In the genomic region with DNA sequence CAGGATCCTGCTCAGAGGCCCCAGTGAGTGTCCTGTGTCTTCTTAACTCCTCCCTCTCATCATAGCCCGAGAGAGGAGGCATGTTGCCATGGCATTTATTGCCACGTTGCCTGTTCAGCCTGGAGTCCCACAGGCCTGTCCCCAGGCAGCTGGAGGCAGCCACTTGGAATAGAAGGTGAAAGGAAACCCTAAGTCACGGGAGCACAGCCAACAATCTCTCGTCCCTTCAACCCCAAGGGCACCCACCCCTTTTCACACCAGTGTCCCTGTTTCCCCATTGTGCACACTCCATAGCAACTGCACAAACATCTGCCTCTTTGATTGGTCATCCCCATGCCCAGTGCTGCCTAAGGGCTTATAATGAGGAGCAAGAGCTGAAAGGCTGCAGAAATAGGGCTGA, we compare ENCODE assay signal across 9 mouse cellular contexts. TPM values are rescaled to one million over a fixed set of nuclear protein-coding genes. Genes with fewer than 3 reads are reported as not detected.
DNase-seq lines count a peak whose midpoint lies in the region; ATAC-seq lines count a peak whose summit lies in the region.
"Had no signal": no experiment of that assay in that cellular context is flagged by ENCODE, and none has a peak within 500 bp of the region (broad histone marks: within the 10 kb centered on the region; RNA-seq: fewer than 3 reads in every experiment).

No protein-coding gene starts in this region.

- H3K4me1 ChIP-seq in hindbrain, embryonic 13.5 days (replicated peaks) = peaks cover 54% of the 10 kb centered on the region
- peaks cover 12% of the 10 kb centered on the region; the same call in 1 of the 2 replicates for H3K4me1 ChIP-seq in midbrain, embryonic 16.5 days (ENCODE audit: control insufficient read depth, insufficient read depth, low read length)

- H3K27ac ChIP-seq in hindbrain, embryonic 13.5 days = peak overlapping the region; percentile 73
- peak overlapping the region; percentile 55; the same call in 1 of the 2 replicates for H3K27ac ChIP-seq in midbrain, embryonic 16.5 days (ENCODE audit: low read length)

- H3K4me3 ChIP-seq in hindbrain, embryonic 13.5 days = no peak overlapping the region
- no peak overlapping the region for H3K4me3 ChIP-seq in midbrain, embryonic 16.5 days (ENCODE audit: low read depth, low read length)

- peak; percentile 82 for ATAC-seq in hindbrain, embryonic 13.5 days (ENCODE audit: low FRiP score)
- ATAC-seq in midbrain, embryonic 16.5 days = peak; percentile 76
- no peak for ATAC-seq in frontal cortex, adult (ENCODE audit: low TSS enrichment)

- H3K36me3 ChIP-seq in hindbrain, embryonic 13.5 days = peaks cover 13% of the 10 kb centered on the region
- peaks cover 4% of the 10 kb centered on the region for H3K36me3 ChIP-seq in midbrain, embryonic 16.5 days (ENCODE audit: control insufficient read depth, insufficient read depth, low read length)

- 14% methylated on average over 4 of the region's 4 CpGs for WGBS in hindbrain, embryonic 13.5 days
- WGBS in midbrain, embryonic 16.5 days = 2% methylated on average over 4 of the region's 4 CpGs

- H3K9ac ChIP-seq in hindbrain, embryonic 13.5 days = peak overlapping the region; percentile 46; the same call in 1 of the 2 replicates
- no peak overlapping the region for H3K9ac ChIP-seq in midbrain, embryonic 16.5 days (ENCODE audit: low read depth, low read length)

- no peaks in the 10 kb centered on the region for H3K27me3 ChIP-seq in hindbrain, embryonic 13.5 days
- H3K27me3 ChIP-seq in midbrain, embryonic 16.5 days (ENCODE audit: control insufficient read depth, insufficient read depth, low read depth, low read length) = no peaks in the 10 kb centered on the region

- H3K9me3 ChIP-seq in hindbrain, embryonic 13.5 days = no peaks in the 10 kb centered on the region
- no peaks in the 10 kb centered on the region for H3K9me3 ChIP-seq in midbrain, embryonic 16.5 days (replicated peaks; ENCODE audit: control insufficient read depth, low read length, poor library complexity, severe bottlenecking)

- peak; percentile 51 for DNase-seq in gastrocnemius, adult 18-20 months (ENCODE audit: low spot score)
- no peak for DNase-seq in gastrocnemius, adult 8-10 months (ENCODE audit: low spot score in 2 of 2)
- peak; percentile 47 for DNase-seq in embryo, embryonic 11 days
- no peak for DNase-seq in kidney, postnatal 25 days
- DNase-seq in urinary bladder, postnatal 4 days (ENCODE audit: low spot score in 2 of 2) = no peak

- no peak overlapping the region for H3K4me2 ChIP-seq in hindbrain, embryonic 13.5 days
- no peak overlapping the region for H3K4me2 ChIP-seq in midbrain, embryonic 16.5 days (ENCODE audit: low read length)

RNA-seq across cellular contexts. Expression of a gene that starts 28.8 kb away (rescaled TPM):
- 10 to 100 TPM; 30.7 to 33.2 TPM for total RNA-seq in gastrocnemius, adult 18-20 months (2021)
- 10 to 100 TPM; 33.2 to 45.9 (median 39.9) TPM for total RNA-seq in gastrocnemius, adult 8-10 months (2022)
- 14.1 and 16.6 TPM in 2 replicates for polyA plus RNA-seq in hindbrain, embryonic 13.5 days (2015; fragmentation: Nextera tagmentation; extraction: Ambion mirVana)
- 19.0 and 21.6 TPM in 2 replicates for polyA plus RNA-seq in midbrain, embryonic 16.5 days (2015; fragmentation: Nextera tagmentation; extraction: Ambion mirVana)
- total RNA-seq: neutrophil, adult 5-6 weeks had no signal

RNA-seq across cellular contexts. Expression of a gene that starts 31.2 kb away (rescaled TPM):
- total RNA-seq in gastrocnemius, adult 18-20 months (2021) = 1 to 10 TPM in 1 of 2 experiments, under 1 TPM in 1; 0.74 to 1.2 TPM
- total RNA-seq in gastrocnemius, adult 8-10 months (2022) = 1 to 10 TPM in 2 of 4 experiments, under 1 TPM in 2; 0.17 to 1.1 (median 0.82) TPM
- polyA plus RNA-seq in hindbrain, embryonic 13.5 days (2015; fragmentation: Nextera tagmentation; extraction: Ambion mirVana) = 0.54 and 0.90 TPM in 2 replicates
- polyA plus RNA-seq in midbrain, embryonic 16.5 days (2015; fragmentation: Nextera tagmentation; extraction: Ambion mirVana) = 0.98 and 1.1 TPM in 2 replicates

Comparison
In these comparisons a context has a peak if more than half of its experiments do, and no peak if none do; other contexts are left out.
1. DNase-seq: peak in gastrocnemius, adult 18-20 months (single experiment) and embryo, embryonic 11 days (single experiment); none in gastrocnemius, adult 8-10 months (0 of 2), kidney, postnatal 25 days (0 of 2) and urinary bladder, postnatal 4 days (0 of 2).